Mouse (Mus musculus): ENCODE measurements around the gene Neu4. TPM values are rescaled to one million over a fixed set of nuclear protein-coding genes. Genes with fewer than 3 reads are reported as not detected.
"Not testable (repeated sequence)": the region's sequence is repeated elsewhere in the genome, so short reads cannot be mapped to it uniquely, and the experiment has no call there.

The Neu4 gene
- total and polyA plus RNA-seq, 3 experiments: not detected

DNA sequence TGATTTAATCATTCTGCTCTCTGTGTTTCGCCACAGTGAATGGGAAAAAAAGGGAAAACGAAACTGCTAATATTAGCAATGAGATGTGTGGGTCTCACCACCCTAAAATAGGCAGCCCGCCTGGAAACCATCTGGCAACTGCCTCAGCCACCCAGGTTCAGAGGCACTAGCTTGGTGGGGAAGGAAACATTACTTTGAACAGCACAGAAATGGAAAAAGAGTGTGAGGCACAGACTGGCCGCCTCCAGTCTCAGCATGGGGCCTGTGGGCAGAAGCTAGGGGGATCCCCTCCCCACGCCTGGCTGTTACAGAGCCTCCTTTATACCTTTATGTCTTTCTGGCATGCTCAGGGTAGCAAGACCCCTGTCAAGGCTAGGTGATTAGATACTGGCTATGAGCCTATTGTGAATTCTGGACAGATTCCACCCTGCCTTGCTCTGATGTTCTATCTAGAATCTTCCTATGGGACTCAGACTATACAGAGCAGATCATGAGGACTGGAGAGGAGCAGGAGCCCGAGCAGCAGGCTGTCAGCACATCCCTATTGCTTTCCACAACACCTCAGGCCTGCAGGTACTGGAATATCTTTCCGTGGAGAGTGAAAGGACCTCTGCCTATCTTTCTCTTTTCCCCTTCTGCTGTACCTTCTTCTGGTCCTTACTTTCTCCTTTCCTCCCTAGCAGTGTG lies 33.4 kb downstream of the Neu4 start:
- DNase-seq: no peak

DNA sequence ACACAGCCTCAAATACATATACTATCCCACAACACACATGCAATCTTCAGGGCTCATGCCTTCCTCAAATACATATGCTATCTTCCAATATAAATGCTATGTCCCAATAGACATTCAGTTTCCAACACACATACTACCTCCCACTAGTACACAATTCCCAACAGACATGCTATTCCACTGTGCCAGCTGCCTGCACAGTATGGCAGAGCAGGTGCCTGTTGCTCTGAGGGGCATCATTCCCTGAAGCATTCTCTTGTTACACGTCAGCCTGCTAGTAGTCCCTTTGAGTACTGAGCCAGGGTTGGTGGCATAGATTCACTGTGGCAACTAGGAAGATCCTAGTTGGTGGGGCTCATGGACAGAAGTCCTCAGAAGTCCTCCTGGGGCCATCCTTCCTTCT lies 34.2 kb downstream of the Neu4 start:
- DNase-seq: no peak

DNA sequence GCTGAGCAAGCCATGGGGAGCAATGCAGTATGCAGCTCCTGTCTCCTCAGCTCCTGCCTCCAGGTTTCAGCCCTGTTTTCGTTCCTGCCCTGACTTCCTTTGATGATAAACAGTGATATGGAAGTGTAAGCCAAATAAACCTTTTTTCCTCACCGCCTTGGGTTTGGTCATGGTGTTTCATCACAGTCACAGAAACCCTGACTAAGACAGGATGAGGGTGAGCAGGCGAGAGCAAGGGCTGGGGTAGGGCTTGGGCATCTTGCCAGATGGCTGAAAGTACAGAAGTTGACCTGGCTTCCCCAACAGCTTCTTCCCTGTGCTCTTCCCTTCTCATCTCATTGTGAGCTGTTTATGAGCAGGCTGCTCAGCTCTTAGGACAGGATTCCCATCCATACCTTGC lies 35.7 kb downstream of the Neu4 start:
- no peak for DNase-seq

DNA sequence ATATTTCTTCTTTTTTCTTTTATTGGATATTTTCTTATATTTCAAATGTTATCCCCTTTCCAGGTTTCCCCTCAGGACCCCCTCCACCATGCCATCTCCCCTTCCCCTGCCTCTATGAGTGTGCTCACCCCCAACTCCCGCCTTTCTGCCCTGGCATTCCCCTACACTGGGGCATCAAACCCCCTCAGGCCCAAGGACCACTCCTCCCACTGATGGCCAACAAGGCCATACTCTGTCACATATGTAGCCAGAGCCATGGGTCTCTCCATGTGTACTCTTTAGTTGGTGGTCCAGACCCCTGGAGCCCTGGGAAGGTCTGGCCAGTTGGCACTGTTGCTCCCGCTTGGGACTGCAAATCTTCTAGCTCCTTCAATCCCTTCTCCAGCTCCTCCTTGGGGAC lies 37.1 kb downstream of the Neu4 start:
- DNase-seq: no peak

DNA sequence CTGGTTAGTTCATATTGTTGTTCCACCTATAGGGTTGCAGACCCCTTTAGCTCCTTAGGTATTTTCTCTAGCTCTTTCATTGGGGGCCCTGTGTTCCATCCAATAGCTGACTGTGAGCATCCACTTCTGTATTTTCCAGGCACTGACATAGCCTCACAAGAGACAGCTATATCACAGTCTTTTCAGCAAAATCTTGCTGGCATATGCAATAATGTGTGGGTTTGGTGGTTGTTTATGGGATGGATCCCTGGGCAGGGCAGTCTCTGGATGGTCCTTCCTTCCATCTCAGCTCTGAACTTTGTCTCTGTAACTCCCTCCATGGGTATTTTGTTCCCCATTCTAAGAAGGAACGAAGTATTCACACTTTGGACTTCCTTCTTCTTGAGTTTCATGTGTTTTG lies 38.0 kb downstream of the Neu4 start:
- not testable (repeated sequence) for DNase-seq

DNA sequence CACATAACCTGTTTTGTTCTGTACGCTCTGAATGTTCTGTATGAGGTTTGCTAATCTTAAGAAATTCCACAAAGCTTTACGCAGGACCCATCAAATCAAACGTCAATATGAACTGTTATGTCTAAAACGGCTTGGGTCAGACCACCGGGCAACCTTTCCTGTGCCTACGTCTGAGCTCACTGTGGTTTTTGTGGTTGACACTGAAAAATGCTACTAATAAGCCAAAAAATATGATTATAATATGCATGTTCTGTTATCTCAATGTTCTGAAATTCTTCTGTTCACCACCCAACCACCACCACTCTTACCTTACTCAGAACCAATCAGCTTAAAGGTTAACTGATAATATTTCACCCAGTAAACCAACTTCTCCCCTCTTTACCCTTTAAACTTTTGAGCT lies 54.5 kb downstream of the Neu4 start:
- DNase-seq: no peak

DNA sequence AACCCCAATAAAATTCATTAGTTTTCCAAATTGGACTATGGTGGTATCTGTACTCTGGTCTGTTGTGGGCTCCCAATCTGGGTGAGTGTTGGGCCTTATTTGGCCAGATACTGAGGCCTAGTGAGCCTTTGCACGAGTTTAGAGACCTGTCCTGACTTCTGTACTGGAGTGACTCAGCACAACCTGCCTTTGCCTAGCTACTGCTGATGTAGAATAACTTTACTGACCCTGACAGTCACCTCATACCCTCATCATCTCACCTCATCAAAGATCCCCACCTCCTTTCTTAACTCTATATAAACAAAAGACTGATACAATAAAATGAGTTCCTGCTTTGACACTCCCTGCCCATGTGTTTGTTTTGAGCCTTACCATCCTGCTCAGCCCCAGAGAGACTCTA lies 56.5 kb downstream of the Neu4 start:
- no peak for DNase-seq

Other genes with a start within 250 kb of the Neu4 start
- gene Dtymk, start 218.5 kb upstream of the Neu4 start, total RNA-seq (2021): 10 to 100 TPM; 50.6 to 66.3 TPM
- 43.2 and 44.5 TPM in 2 replicates for gene Dtymk, start 218.5 kb upstream of the Neu4 start, polyA plus RNA-seq (2012; rRNA removed)
- 10 to 100 TPM; 14.8 to 19.1 TPM for gene Ing5, start 216.5 kb upstream of the Neu4 start, total RNA-seq (2021)
- 4.3 and 4.6 TPM in 2 replicates for gene Ing5, start 216.5 kb upstream of the Neu4 start, polyA plus RNA-seq (2012; rRNA removed)
- 10 to 100 TPM; 45.2 to 57.5 TPM for gene D2hgdh, start 195.5 kb upstream of the Neu4 start, total RNA-seq (2021)
- gene D2hgdh, start 195.5 kb upstream of the Neu4 start, polyA plus RNA-seq (2012; rRNA removed): 28.8 and 29.6 TPM in 2 replicates
- not detected for gene Gal3st2, start 159.1 kb upstream of the Neu4 start, total RNA-seq (2021)
- 0.12 and 0.15 TPM in 2 replicates for gene Gal3st2, start 159.1 kb upstream of the Neu4 start, polyA plus RNA-seq (2012; rRNA removed)
- under 1 TPM in 1 of 2 experiments, not detected in 1; 0.14 TPM for gene Gal3st2b, start 102.1 kb upstream of the Neu4 start, total RNA-seq (2021)
- 0.12 TPM in 1 of 2 replicates, not detected in the other for gene Gal3st2b, start 102.1 kb upstream of the Neu4 start, polyA plus RNA-seq (2012; rRNA removed)
- gene Gal3st2c, start 29.9 kb upstream of the Neu4 start, total RNA-seq (2021): under 1 TPM; 0.09 to 0.17 TPM
- gene Gal3st2c, start 29.9 kb upstream of the Neu4 start, polyA plus RNA-seq (2012; rRNA removed): 0.01 TPM in 1 of 2 replicates, not detected in the other
- gene Pdcd1, start 32.1 kb downstream of the Neu4 start, total RNA-seq (2021): under 1 TPM in 1 of 2 experiments, not detected in 1; 0.14 TPM
- 0.11 and 0.17 TPM in 2 replicates for gene Pdcd1, start 32.1 kb downstream of the Neu4 start, polyA plus RNA-seq (2012; rRNA removed)

Measured in adrenal gland, adult 2 months (tissue).